Mouse (Mus musculus) lung, adult 18-20 months (tissue): Measurements from ENCODE around the gene Pacsin2.
"Not testable (repeated sequence)": the region's sequence is repeated elsewhere in the genome, so short reads cannot be mapped to it uniquely, and the experiment has no call there.

Source experiments
- DNase-seq, 2 experiments: peaks; one replicate each; pipeline ENCODE4 v3.0.0; 2022; ENCODE audit warnings: mixed read lengths in 2 of 2

Gene Pacsin2

DNA sequence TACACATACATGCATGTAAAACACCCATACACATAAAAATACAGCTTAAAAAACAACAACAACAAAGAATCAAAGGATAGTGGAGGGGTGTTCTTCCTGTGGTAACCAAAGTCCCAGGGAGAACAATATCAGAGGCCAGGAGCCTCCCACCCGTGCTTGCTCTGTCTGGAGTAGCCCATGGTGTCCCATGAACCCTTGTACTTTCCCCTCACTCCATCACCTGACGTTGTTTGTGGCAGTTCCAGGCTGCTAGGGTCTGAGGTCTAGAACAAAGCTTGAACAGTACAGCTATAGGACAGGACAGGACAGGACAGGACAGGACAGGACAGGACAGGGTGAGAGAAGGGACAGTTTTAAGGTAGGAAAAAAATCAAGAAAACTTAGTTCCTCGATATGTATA, 13.7 kb upstream of the Pacsin2 start:
- no peak for DNase-seq

DNA sequence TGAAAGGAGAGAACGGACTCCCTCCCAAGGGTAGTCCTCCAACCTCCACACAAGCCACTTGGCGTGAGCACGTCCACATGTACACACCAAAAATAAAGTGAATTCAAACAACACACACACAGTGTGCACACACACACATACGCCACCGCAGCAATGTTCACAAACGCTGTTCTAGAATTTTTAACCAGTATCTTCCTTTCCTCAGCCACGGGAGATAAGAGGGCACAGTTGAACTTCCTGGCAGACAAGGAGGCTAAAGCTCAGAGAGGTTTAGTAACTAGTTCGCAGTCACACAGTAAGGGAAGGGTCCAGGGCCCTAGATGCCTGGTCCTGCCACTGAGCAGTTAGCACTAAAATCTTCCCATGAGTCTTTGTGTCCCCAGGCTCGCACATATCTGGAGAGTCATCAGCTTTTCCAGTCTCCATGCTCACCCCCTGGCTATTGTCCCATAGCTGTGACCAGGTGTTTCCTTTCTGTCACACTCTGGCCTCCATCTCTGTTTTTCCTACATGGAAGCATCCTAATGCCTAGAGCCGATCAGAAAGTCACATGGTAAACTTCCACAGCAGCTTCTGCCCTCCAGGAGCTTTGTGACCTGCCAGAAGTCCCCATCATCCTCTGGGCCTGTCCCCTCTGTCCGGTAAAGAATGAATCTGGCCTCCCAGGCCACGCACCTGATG, 12.3 kb upstream of the Pacsin2 start:
- DNase-seq: no peak

- no peak for DNase-seq
These were observed 10.0 kb upstream of the Pacsin2 start for GRCm38 (mm10) chr15:83474466-83474836.

DNA sequence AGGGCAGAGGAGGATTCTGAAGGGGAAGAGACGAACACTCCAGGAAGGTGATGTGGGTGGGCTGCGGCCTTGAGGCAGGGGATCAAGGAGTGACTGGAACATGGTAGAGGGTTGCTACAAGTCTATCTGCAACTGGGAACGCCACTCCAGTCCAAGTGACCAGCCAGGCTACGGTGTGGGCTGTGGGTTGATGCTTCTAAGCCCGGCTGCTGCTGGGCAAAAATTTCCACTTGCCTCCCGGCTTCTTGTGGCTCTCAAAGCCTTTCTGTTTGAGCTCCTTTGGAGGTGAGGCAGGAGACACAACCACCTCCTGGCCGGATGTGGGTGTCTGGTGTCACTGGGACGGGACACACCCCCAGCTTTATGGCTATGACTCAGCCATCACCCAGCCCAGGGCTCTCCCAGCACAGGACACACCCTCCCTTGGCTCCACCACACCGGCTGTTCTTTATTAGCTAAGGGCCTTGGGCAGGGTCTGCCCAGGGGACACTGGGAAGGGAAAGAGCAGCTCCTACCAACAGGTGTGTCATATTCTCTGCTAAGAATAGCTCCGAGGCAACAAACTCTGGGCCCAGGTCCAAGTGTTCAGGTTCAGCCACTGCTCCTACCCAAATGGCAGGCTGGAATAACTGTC, 9.5 kb upstream of the Pacsin2 start:
- DNase-seq: peak; percentile 81 to 89

- DNase-seq: no peak
These were observed 8.8 kb upstream of the Pacsin2 start for GRCm38 (mm10) chr15:83473251-83473650.

DNA sequence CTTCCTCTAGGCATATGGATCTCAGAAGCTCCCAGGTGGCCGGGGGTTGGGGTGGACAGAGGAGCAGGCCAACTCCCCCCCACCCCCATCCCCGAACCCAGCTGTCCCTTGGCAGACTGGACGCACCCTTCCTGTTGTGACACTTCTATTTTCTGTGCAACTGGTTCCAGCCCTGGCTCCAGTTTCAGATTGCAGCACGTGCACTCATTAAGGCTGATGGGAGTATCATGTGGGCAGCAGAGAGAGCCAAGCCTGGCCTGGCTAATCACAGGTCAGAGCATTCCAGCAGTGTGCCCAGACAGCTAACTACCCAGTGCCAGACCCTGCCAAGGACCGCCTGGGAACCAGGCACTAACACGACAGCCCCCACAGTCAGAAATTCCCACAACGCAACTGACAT, 7.1 kb upstream of the Pacsin2 start:
- peak; percentile 68 to 70 for DNase-seq

- no peak for DNase-seq
These were observed 6.0 kb upstream of the Pacsin2 start for GRCm38 (mm10) chr15:83470443-83470842.

GRCm38 (mm10) chr15:83469279-83469821, 4.9 kb upstream of the Pacsin2 start:
- no peak for DNase-seq

DNA sequence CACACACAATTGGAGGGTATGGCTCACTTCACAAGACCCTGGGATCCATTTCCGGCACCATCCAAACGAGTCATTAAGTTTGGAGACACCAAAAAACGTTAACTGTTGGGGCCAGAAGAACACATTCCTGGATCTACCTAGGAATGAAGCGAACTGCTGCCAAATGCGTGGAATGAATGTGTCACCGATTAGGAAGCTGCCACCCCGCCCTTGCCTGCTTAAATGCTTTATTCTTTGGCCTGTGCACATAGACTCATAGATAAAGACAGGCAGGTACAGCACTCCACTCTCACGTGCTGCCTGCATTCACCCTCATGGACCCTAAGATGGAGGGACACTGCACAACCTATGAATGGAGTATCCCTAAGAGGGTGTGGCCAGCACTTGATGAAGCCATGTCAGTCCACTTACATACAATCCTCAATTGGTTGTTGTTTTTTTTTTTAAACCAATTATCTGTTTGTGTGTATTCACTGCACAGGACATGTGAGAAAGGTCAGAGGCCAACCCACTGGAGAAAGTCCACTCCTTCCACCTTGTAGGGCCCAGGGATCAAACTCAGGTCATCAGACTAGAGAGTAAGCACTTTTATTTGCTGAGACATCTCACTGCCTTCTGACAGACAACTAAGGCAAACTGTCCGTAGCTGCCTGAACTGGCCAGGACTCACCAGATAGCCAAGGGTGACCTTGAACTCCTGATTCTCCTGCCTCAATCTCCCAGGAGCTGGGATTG, 3.0 kb upstream of the Pacsin2 start:
- peak in 1 of 2 experiments; percentile 39 for DNase-seq

GRCm38 (mm10) chr15:83466331-83466730, 1.9 kb upstream of the Pacsin2 start:
- DNase-seq: no peak

GRCm38 (mm10) chr15:83464905-83465650, 672 bp upstream of the Pacsin2 start:
- peak in 1 of 2 experiments; percentile 49 for DNase-seq

- DNase-seq: no peak
These were observed 880 bp downstream of the Pacsin2 start for GRCm38 (mm10) chr15:83463369-83464082.

- not testable (repeated sequence) for DNase-seq
These were observed 2.1 kb downstream of the Pacsin2 start for GRCm38 (mm10) chr15:83462349-83462748.

- no peak for DNase-seq
These were observed 3.5 kb downstream of the Pacsin2 start for GRCm38 (mm10) chr15:83460891-83461290.

DNA sequence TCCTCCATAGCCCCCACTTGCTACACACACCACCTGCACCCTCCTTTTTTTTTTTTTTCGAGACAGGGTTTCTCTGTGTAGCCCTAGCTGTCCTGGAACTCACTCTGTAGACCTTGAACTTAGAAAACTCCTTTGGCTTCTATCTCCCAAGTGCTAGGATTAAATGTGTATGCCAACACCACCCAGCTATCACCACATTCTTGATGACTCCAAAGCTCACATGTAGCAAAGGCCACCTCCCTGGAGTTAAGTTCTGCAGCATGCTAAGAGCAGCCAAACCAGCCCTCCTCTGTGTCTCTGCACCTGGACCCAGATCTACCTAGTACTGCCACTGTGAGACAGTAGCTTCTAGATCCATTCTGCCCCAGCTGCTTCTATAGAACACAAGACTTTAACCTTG, 6.9 kb downstream of the Pacsin2 start:
- no peak for DNase-seq

- DNase-seq: peak in 1 of 2 experiments; percentile 51
These were observed 8.8 kb downstream of the Pacsin2 start for GRCm38 (mm10) chr15:83455637-83456036.

DNA sequence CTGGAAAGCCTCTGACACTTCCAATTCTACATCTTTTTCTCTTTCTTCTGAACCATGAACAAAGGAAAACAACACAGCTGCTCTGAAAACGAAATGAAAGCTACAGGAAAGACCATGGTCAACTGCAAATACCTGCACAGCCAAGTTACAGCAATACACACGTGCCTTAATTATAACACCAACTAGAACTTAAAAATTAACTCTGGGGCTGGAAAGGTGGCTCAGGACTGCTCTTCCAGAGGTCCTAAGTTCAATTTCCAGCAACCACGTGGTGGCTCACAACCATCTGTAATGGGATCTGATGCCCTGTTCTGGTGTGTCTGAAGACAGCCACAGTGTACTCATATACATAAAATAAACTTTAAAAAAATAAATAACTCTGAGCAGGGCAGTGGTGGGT, 9.4 kb downstream of the Pacsin2 start:
- DNase-seq: no peak

GRCm38 (mm10) chr15:83454419-83454818, 10.0 kb downstream of the Pacsin2 start:
- no peak for DNase-seq

DNA sequence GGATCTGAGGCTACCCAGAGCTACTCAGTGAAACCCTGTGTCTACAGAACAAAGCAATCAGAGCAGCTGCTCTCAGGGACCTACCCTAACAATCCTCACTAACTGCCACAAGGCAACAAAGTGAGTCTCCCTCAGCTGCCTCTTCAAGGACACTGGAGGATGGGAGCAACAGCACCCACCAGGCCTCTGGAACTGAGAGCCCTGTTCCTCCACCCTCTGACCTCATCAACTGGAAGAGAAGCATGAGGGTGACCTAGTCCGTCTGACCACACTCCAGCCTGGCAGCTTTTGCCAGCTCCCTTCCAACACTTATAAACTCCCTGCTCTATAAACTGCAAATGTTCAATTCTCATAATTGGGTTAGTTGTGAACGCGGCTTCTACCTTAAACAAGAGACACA, 10.5 kb downstream of the Pacsin2 start:
- DNase-seq: no peak

- DNase-seq: no peak
These were observed 12.1 kb downstream of the Pacsin2 start for GRCm38 (mm10) chr15:83452219-83452760.

- peak; percentile 67 to 82 for DNase-seq
These were observed 12.7 kb downstream of the Pacsin2 start for GRCm38 (mm10) chr15:83451621-83452210.

GRCm38 (mm10) chr15:83450007-83450406, 14.4 kb downstream of the Pacsin2 start:
- no peak for DNase-seq
